Mouse (Mus musculus) cerebellum, adult 2 months (tissue): ENCODE data around the gene Hoxa7.

Experiments
- CTCF ChIP-seq: fragments of 200-500 bp; IDR thresholded peaks from 2 replicates; pipeline ENCODE4 v1.5.1; 2011; ENCODE audit warnings: low read depth, mild to moderate bottlenecking, control low read depth, low read length, moderate library complexity, borderline replicate concordance; ENCODE audit not compliant: insufficient read depth
- POLR2A ChIP-seq: fragments of 200-500 bp; IDR thresholded peaks from 2 replicates; pipeline ENCODE4 v1.6.1; 2011; ENCODE audit warnings: low read length, control low read depth, borderline replicate concordance; ENCODE audit not compliant: insufficient read depth

DNA sequence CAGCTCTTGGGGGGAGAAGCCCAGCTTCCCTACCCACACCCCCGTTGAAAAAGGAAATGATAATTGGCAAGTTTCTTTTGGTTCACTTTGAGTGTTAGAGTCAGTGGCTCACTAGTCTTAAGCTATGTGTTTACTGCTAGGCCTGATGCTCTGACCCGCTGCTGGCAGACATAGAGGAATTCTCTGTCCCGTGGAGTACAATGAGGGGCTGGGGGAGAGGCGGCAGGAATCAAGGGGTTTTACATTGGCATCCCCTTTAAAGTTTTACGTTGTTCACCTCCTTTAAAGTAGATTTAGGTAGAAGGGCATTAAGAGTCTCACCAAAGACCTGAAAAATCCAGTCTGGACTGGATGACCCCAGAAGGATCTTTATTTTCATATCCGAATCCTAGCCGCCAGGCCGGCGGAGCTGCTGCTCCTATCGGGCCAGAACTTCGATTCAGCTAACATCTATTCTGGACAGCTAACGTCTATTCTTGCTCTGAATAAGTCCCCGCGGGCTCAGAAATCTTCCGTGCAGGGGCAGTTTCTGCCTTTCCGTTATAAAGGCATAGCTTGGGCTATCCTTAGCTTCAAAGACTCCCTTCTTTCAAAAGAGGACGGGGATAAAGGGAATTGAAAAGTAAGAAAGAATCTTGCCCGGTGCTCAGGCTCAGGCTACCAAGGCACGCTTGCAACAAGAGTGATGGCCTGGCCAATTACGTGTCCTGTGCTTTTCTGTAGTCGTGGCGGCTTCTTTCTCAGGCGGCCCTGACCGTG is 30.5 kb upstream of the Hoxa7 start:
- TF ChIP-seq CTCF (no peak), POLR2A (no peak)
